In the genomic region with DNA sequence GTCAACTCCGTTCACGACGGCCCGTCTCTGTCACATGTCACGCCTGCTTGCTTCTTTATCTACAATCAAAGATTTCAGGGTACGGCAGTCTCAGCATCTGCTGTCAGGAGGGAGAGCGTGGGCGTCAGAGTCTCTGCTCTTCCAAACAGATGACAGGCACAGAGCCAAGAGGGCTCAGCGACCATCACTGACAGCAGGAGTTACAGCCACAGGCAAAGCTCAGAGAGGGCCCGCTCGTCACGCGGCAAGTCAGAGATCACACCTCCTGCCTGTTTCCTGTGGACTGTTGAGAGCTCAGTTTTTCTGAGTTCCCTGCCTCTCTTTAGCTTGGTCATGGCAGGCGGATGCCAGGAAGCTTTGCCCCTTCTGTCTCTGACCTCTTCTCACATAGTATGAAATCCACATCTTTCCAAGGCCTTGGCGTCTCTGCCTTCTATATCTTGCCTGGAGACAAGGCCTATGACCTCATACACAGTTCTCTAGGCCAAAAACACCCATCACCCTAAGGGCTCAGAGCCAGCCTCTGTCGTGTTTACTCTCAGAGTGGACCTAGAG, we compare ENCODE assay signal across 8 mouse cellular contexts. TPM values are rescaled to one million over a fixed set of nuclear protein-coding genes. Genes with fewer than 3 reads are reported as not detected.
A peak's percentile ranks its signal among the peaks of the same experiment; 100 is the strongest.
DNase-seq lines count a peak whose midpoint lies in the region; ATAC-seq lines count a peak whose summit lies in the region.

No protein-coding gene starts in this region.

- no peak overlapping the region for H3K4me2 ChIP-seq in limb, embryonic 13.5 days (replicated peaks)
- H3K4me2 ChIP-seq in stomach, embryonic 15.5 days: no peak overlapping the region

- 63% methylated on average over 16 of the region's 16 CpGs for WGBS in limb, embryonic 13.5 days
- 82% methylated on average over 16 of the region's 16 CpGs for WGBS in limb, embryonic 10.5 days
- WGBS in stomach, embryonic 15.5 days: 40% methylated on average over 16 of the region's 16 CpGs

- no peaks in the 10 kb centered on the region for H3K9me3 ChIP-seq in limb, embryonic 13.5 days
- no peaks in the 10 kb centered on the region for H3K9me3 ChIP-seq in limb, embryonic 10.5 days (replicated peaks)
- no peaks in the 10 kb centered on the region for H3K9me3 ChIP-seq in stomach, embryonic 15.5 days

- H3K9ac ChIP-seq in limb, embryonic 13.5 days: no peak overlapping the region
- H3K9ac ChIP-seq in stomach, embryonic 15.5 days: no peak overlapping the region

- H3K27ac ChIP-seq in limb, embryonic 13.5 days: no peak overlapping the region
- no peak overlapping the region for H3K27ac ChIP-seq in limb, embryonic 10.5 days
- peak overlapping the region; percentile 31 for H3K27ac ChIP-seq in brown adipose tissue, adult 24 weeks (replicated peaks; ENCODE audit: low read depth, low read length)
- H3K27ac ChIP-seq in stomach, embryonic 15.5 days: peak overlapping the region; percentile 59

- H3K36me3 ChIP-seq in limb, embryonic 13.5 days: peaks cover 6% of the 10 kb centered on the region; the same call in 1 of the 2 replicates
- no peaks in the 10 kb centered on the region for H3K36me3 ChIP-seq in limb, embryonic 10.5 days
- H3K36me3 ChIP-seq in stomach, embryonic 15.5 days: no peaks in the 10 kb centered on the region; the same call in 1 of the 2 replicates

- no peaks in the 10 kb centered on the region for H3K27me3 ChIP-seq in limb, embryonic 13.5 days
- no peaks in the 10 kb centered on the region for H3K27me3 ChIP-seq in limb, embryonic 10.5 days (ENCODE audit: low read depth, poor library complexity, severe bottlenecking)
- no peaks in the 10 kb centered on the region for H3K27me3 ChIP-seq in stomach, embryonic 15.5 days (replicated peaks)

- H3K4me3 ChIP-seq in limb, embryonic 13.5 days: no peak overlapping the region
- no peak overlapping the region for H3K4me3 ChIP-seq in limb, embryonic 10.5 days
- no peak overlapping the region for H3K4me3 ChIP-seq in brown adipose tissue, adult 24 weeks (ENCODE audit: insufficient read depth, low read depth, low read length)
- no peak overlapping the region for H3K4me3 ChIP-seq in stomach, embryonic 15.5 days (replicated peaks)

- peaks cover 27% of the 10 kb centered on the region for H3K4me1 ChIP-seq in limb, embryonic 13.5 days
- H3K4me1 ChIP-seq in limb, embryonic 10.5 days: peaks cover 11% of the 10 kb centered on the region
- H3K4me1 ChIP-seq in brown adipose tissue, adult 24 weeks (ENCODE audit: control insufficient read depth, insufficient read depth, insufficient read length, low read length): peaks cover 50% of the 10 kb centered on the region
- H3K4me1 ChIP-seq in stomach, embryonic 15.5 days: peaks cover 28% of the 10 kb centered on the region

- no peak for DNase-seq in limb, embryonic 10.5 days (ENCODE audit: low spot score)
- peak; percentile 32 to 58 for DNase-seq in layer of hippocampus, postnatal 10 days (ENCODE audit: low spot score in 2 of 2)
- DNase-seq in lung, postnatal 10 days: peak; percentile 93
- DNase-seq in spleen, adult 18-20 months: no peak

- 0 out of 2 replicates have a peak, but pooled peaks have one; percentile 1 for ATAC-seq in limb, embryonic 13.5 days (ENCODE audit: low FRiP score, low read depth)
- ATAC-seq in hematopoietic stem cell, adult 5-6 weeks (replicated peaks in 1 of 2; ENCODE audit: insufficient read depth in 1 of 2, low FRiP score in 2 of 2, low TSS enrichment in 1 of 2, low read depth in 1 of 2, poor library complexity in 2 of 2, severe bottlenecking in 2 of 2): peak; percentile 74 to 75
- ATAC-seq in stomach, embryonic 15.5 days (ENCODE audit: insufficient read depth, low FRiP score, low read depth): peak; percentile 12; the same call in 1 of the 2 replicates

RNA-seq across cellular contexts. Expression of gene Rin3, which starts 25.7 kb away (rescaled TPM):
- 6.9 and 7.1 TPM in 2 replicates for polyA plus RNA-seq in limb, embryonic 13.5 days (2015; fragmentation: Nextera tagmentation; extraction: Ambion mirVana)
- polyA plus RNA-seq in limb, embryonic 10.5 days (2016; fragmentation: Nextera tagmentation; extraction: Ambion mirVana): 4.2 and 4.7 TPM in 2 replicates
- 2.9 and 7.5 TPM in 2 replicates for polyA plus RNA-seq in brown adipose tissue, adult 24 weeks (2012; ENCODE audit: insufficient read depth, insufficient read length, missing spikeins)
- total RNA-seq in hematopoietic stem cell, adult 5-6 weeks (2017): 41.8 and 63.7 TPM in 2 replicates
- total RNA-seq in layer of hippocampus, postnatal 10 days (2021): 1 to 10 TPM; 3.5 to 3.8 TPM
- 10.5 TPM in 2 replicates for polyA plus RNA-seq in stomach, embryonic 15.5 days (2015; fragmentation: Nextera tagmentation; extraction: Ambion mirVana)

Comparison
In these comparisons a context has a peak if more than half of its experiments do, and no peak if none do; other contexts are left out.
1. ATAC-seq: peak in every context shown above with its lines; median percentile 74 in hematopoietic stem cell, adult 5-6 weeks; 12 in stomach, embryonic 15.5 days; 1 in limb, embryonic 13.5 days.
2. H3K27ac ChIP-seq: peak in brown adipose tissue, adult 24 weeks (single experiment) and stomach, embryonic 15.5 days (single experiment); none in limb, embryonic 13.5 days (single experiment) and limb, embryonic 10.5 days (single experiment).
3. DNase-seq: peak in layer of hippocampus, postnatal 10 days (2 of 2) and lung, postnatal 10 days (single experiment); none in limb, embryonic 10.5 days (single experiment) and spleen, adult 18-20 months (0 of 2).